Mouse (Mus musculus) MEL (cell line): ENCODE data around the gene Slc4a2. TPM values are rescaled to one million over a fixed set of nuclear protein-coding genes. Genes with fewer than 3 reads are reported as not detected.

Source experiments
- DNase-seq: peaks from one replicate; pipeline ENCODE4 v3.0.0; 2011; ENCODE audit warnings: low read depth, low spot score
- H3K27ac ChIP-seq: 2 replicates; pipeline ENCODE4 v1.5.1; 2012; ENCODE audit warnings: low read depth, mild to moderate bottlenecking, control low read depth, low read length, moderate library complexity; ENCODE audit not compliant: control insufficient read depth
- H3K27me3 ChIP-seq, 2 experiments: fragments of 150-350 bp in 1 of 2; sonication (generic) in 1 of 2; 2 replicates each; pipeline ENCODE4 v1.6.1; 2012; ENCODE audit warnings: low read length in 2 of 2, mild to moderate bottlenecking in 2 of 2, improper control_type of control experiment in 1 of 2, moderate library complexity in 1 of 2; ENCODE audit not compliant: insufficient read depth in 2 of 2, control insufficient read depth in 1 of 2
- H3K36me3 ChIP-seq, 2 experiments: 2 replicates each; pipeline ENCODE4 v1.6.1; 2012 to 2014; ENCODE audit warnings: low read length in 2 of 2, improper control_type of control experiment in 1 of 2, inconsistent platforms in 1 of 2, mild to moderate bottlenecking in 1 of 2; ENCODE audit not compliant: insufficient read depth in 2 of 2, control insufficient read depth in 1 of 2
- H3K4me1 ChIP-seq, 2 experiments: fragments of 150-350 bp in 1 of 2; sonication (generic) in 1 of 2; 2 replicates each; pipeline ENCODE4 v1.6.1; 2012; ENCODE audit warnings: low read length in 2 of 2, improper control_type of control experiment in 1 of 2, mild to moderate bottlenecking in 1 of 2; ENCODE audit not compliant: insufficient read depth in 2 of 2, control insufficient read depth in 1 of 2
- H3K4me3 ChIP-seq, 2 experiments: fragments of 150-350 bp in 1 of 2; sonication (generic) in 1 of 2; 2 replicates each; pipeline ENCODE4 v1.5.1; 2012; ENCODE audit warnings: low read depth in 2 of 2, low read length in 2 of 2, mild to moderate bottlenecking in 2 of 2, moderate library complexity in 2 of 2, control low read depth in 1 of 2, improper control_type of control experiment in 1 of 2; ENCODE audit not compliant: control insufficient read depth in 1 of 2, insufficient read depth in 1 of 2
- H3K79me2 ChIP-seq: 2 replicates; pipeline ENCODE4 v1.6.1; 2012; ENCODE audit warnings: mild to moderate bottlenecking, low read length, moderate library complexity; ENCODE audit not compliant: control insufficient read depth, poor library complexity, insufficient read depth
- H3K9ac ChIP-seq: 2 replicates; pipeline ENCODE4 v1.6.1; 2012; ENCODE audit warnings: low read depth, mild to moderate bottlenecking, control low read depth, low read length, moderate library complexity; ENCODE audit not compliant: control insufficient read depth, poor library complexity, severe bottlenecking
- H3K9me3 ChIP-seq: fragments of 150-350 bp; sonication (generic); replicated peaks from 2 replicates; pipeline ENCODE4 v1.6.1; 2012; ENCODE audit warnings: mild to moderate bottlenecking, low read length, improper control_type of control experiment, moderate library complexity; ENCODE audit not compliant: insufficient read depth
- BHLHE40 ChIP-seq: IDR thresholded peaks from 2 replicates; pipeline ENCODE4 v1.6.1; 2012; ENCODE audit warnings: low read depth, mild to moderate bottlenecking, inconsistent platforms, low read length, improper control_type of control experiment, borderline replicate concordance
- CHD2 ChIP-seq: IDR thresholded peaks from 2 replicates; pipeline ENCODE4 v1.6.1; 2011; ENCODE audit warnings: low read length, improper control_type of control experiment
- CTCF ChIP-seq, 3 experiments: IDR thresholded peaks in 2 of 3; conservative IDR thresholded peaks in 1 of 3; 2 replicates each; pipeline ENCODE4 v1.5.1; 2011 to 2012; ENCODE audit warnings: low read length in 3 of 3, low read depth in 2 of 3, mild to moderate bottlenecking in 2 of 3, improper control_type of control experiment in 1 of 3, inconsistent platforms in 1 of 3, mixed read lengths in 1 of 3, moderate library complexity in 1 of 3; ENCODE audit not compliant: control insufficient read depth in 1 of 3, insufficient read depth in 1 of 3, poor library complexity in 1 of 3, severe bottlenecking in 1 of 3
- E2F4 ChIP-seq: IDR thresholded peaks from 2 replicates; pipeline ENCODE4 v1.6.1; 2011; ENCODE audit warnings: low read depth, low read length, improper control_type of control experiment, borderline replicate concordance
- ELF1 ChIP-seq: IDR thresholded peaks from 2 replicates; pipeline ENCODE4 v1.6.1; 2014; ENCODE audit warnings: low read depth, mild to moderate bottlenecking, inconsistent platforms, low read length, improper control_type of control experiment, moderate library complexity
- EP300 ChIP-seq, 2 experiments: IDR thresholded peaks; 2 replicates each; pipeline ENCODE4 v1.6.1; 2011; ENCODE audit warnings: improper control_type of control experiment in 2 of 2, low read length in 2 of 2, low read depth in 1 of 2, mild to moderate bottlenecking in 1 of 2
- ETS1 ChIP-seq: IDR thresholded peaks from 2 replicates; pipeline ENCODE4 v1.6.1; 2012; ENCODE audit warnings: low read depth, mild to moderate bottlenecking, inconsistent platforms, low read length, improper control_type of control experiment, moderate library complexity
- GATA1 ChIP-seq: IDR thresholded peaks from 2 replicates; pipeline ENCODE4 v1.6.1; 2011; ENCODE audit warnings: low read depth, low read length, improper control_type of control experiment
- HCFC1 ChIP-seq: IDR thresholded peaks from 2 replicates; pipeline ENCODE4 v1.6.1; 2012; ENCODE audit warnings: low read depth, mild to moderate bottlenecking, inconsistent platforms, low read length, improper control_type of control experiment, moderate library complexity
- JUND ChIP-seq: IDR thresholded peaks from 2 replicates; pipeline ENCODE4 v1.6.1; 2011; ENCODE audit warnings: low read depth, mild to moderate bottlenecking, improper control_type of control experiment, low read length
- KAT2A ChIP-seq: conservative IDR thresholded peaks from 2 replicates; pipeline ENCODE4 v1.6.1; 2012; ENCODE audit warnings: low read depth, low read length, improper control_type of control experiment, inconsistent platforms
- MAX ChIP-seq: IDR thresholded peaks from 2 replicates; pipeline ENCODE4 v1.6.1; 2011; ENCODE audit warnings: low read length, improper control_type of control experiment
- MAZ ChIP-seq: IDR thresholded peaks from 2 replicates; pipeline ENCODE4 v1.6.1; 2012; ENCODE audit warnings: low read depth, mild to moderate bottlenecking, inconsistent platforms, low read length, improper control_type of control experiment
- MEF2A ChIP-seq: IDR thresholded peaks from 2 replicates; pipeline ENCODE4 v1.6.1; 2014; ENCODE audit warnings: low read depth, mild to moderate bottlenecking, inconsistent platforms, low read length, improper control_type of control experiment; ENCODE audit not compliant: poor library complexity, insufficient replicate concordance, severe bottlenecking; ENCODE audit errors: extremely low read depth
- MXI1 ChIP-seq: IDR thresholded peaks from 2 replicates; pipeline ENCODE4 v1.6.1; 2011; ENCODE audit warnings: mild to moderate bottlenecking, low read depth, low read length, improper control_type of control experiment
- MYC ChIP-seq: IDR thresholded peaks from 2 replicates; pipeline ENCODE4 v1.6.1; 2011; ENCODE audit warnings: low read depth, mild to moderate bottlenecking, low read length, improper control_type of control experiment, moderate library complexity
- NELFE ChIP-seq: IDR thresholded peaks from 2 replicates; pipeline ENCODE4 v1.6.1; 2011; ENCODE audit warnings: low read depth, low read length, improper control_type of control experiment
- NRF1 ChIP-seq: IDR thresholded peaks from 2 replicates; pipeline ENCODE4 v1.6.1; 2014; ENCODE audit warnings: low read depth, mild to moderate bottlenecking, inconsistent platforms, low read length, improper control_type of control experiment, moderate library complexity; ENCODE audit not compliant: poor library complexity, insufficient read depth, severe bottlenecking
- POLR2A ChIP-seq, 2 experiments: IDR thresholded peaks; 2 replicates each; pipeline ENCODE4 v1.6.1; 2011 to 2012; ENCODE audit warnings: low read length in 2 of 2, mild to moderate bottlenecking in 2 of 2, control low read depth in 1 of 2, improper control_type of control experiment in 1 of 2, low read depth in 1 of 2, moderate library complexity in 1 of 2; ENCODE audit not compliant: control insufficient read depth in 1 of 2, insufficient read depth in 1 of 2, poor library complexity in 1 of 2
- POLR2AphosphoS2 ChIP-seq: IDR thresholded peaks from 2 replicates; pipeline ENCODE4 v1.6.1; 2011; ENCODE audit warnings: low read length, improper control_type of control experiment
- POLR2AphosphoS5 ChIP-seq: IDR thresholded peaks from 2 replicates; pipeline ENCODE4 v1.6.1; 2012; ENCODE audit warnings: low read depth, borderline replicate concordance, mild to moderate bottlenecking, inconsistent platforms, low read length, moderate library complexity, mixed read lengths
- RAD21 ChIP-seq: IDR thresholded peaks from 2 replicates; pipeline ENCODE4 v1.6.1; 2011; ENCODE audit warnings: mild to moderate bottlenecking, low read depth, low read length, improper control_type of control experiment
- RCOR1 ChIP-seq: IDR thresholded peaks from 2 replicates; pipeline ENCODE4 v1.6.1; 2012; ENCODE audit warnings: low read depth, mild to moderate bottlenecking, inconsistent platforms, low read length, improper control_type of control experiment
- SIN3A ChIP-seq: IDR thresholded peaks from 2 replicates; pipeline ENCODE4 v1.6.1; 2012; ENCODE audit warnings: low read length, improper control_type of control experiment, inconsistent platforms
- SMC3 ChIP-seq: IDR thresholded peaks from 2 replicates; pipeline ENCODE4 v1.6.1; 2011; ENCODE audit warnings: low read depth, low read length, improper control_type of control experiment
- TAL1 ChIP-seq: IDR thresholded peaks from 2 replicates; pipeline ENCODE4 v1.6.1; 2012; ENCODE audit warnings: mild to moderate bottlenecking, inconsistent platforms, low read length, moderate library complexity, mixed read lengths
- TBP ChIP-seq: IDR thresholded peaks from 2 replicates; pipeline ENCODE4 v1.8.0; 2011; ENCODE audit warnings: low read depth, low read length, improper control_type of control experiment
- TCF12 ChIP-seq: IDR thresholded peaks from 2 replicates; pipeline ENCODE4 v1.6.1; 2014; ENCODE audit warnings: low read depth, mild to moderate bottlenecking, inconsistent platforms, low read length, improper control_type of control experiment, moderate library complexity
- UBTF ChIP-seq: IDR thresholded peaks from 2 replicates; pipeline ENCODE4 v1.6.1; 2012; ENCODE audit warnings: low read depth, mild to moderate bottlenecking, inconsistent platforms, low read length, improper control_type of control experiment, moderate library complexity, borderline replicate concordance; ENCODE audit not compliant: insufficient read depth
- USF1 ChIP-seq: IDR thresholded peaks from 2 replicates; pipeline ENCODE4 v1.6.1; 2014; ENCODE audit warnings: low read depth, mild to moderate bottlenecking, inconsistent platforms, low read length, improper control_type of control experiment, moderate library complexity
- ZC3H11A ChIP-seq: IDR thresholded peaks from 2 replicates; pipeline ENCODE4 v1.6.1; 2012; ENCODE audit warnings: low read depth, mild to moderate bottlenecking, inconsistent platforms, low read length, improper control_type of control experiment
- ZKSCAN1 ChIP-seq: IDR thresholded peaks from 2 replicates; pipeline ENCODE4 v1.6.1; 2012; ENCODE audit warnings: low read depth, mild to moderate bottlenecking, inconsistent platforms, low read length, improper control_type of control experiment, moderate library complexity
- ZMIZ1 ChIP-seq: IDR thresholded peaks from 2 replicates; pipeline ENCODE4 v1.6.1; 2012; ENCODE audit warnings: low read depth, mild to moderate bottlenecking, inconsistent platforms, low read length, improper control_type of control experiment, moderate library complexity
- ZNF384 ChIP-seq: IDR thresholded peaks from 2 replicates; pipeline ENCODE4 v1.6.1; 2012; ENCODE audit warnings: low read depth, mild to moderate bottlenecking, inconsistent platforms, low read length, improper control_type of control experiment
- polyA plus RNA-seq, 2 experiments: library from polyadenylated mRNA; stranded (reverse) in 1 of 2; unstranded in 1 of 2; fragments of >175 nt in 1 of 2; fragments of >200 nt in 1 of 2; gene quantifications; 2 replicates each; pipeline versions ENCODE4 v1.2.1 to v1.2.4; 2012; ENCODE audit warnings: low replicate concordance in 2 of 2, low read depth in 1 of 2; ENCODE audit not compliant: insufficient read length in 2 of 2, insufficient read depth in 1 of 2, missing spikeins in 1 of 2
- total RNA-seq: library from RNA; depleted of rRNA; stranded (reverse); fragments of 300-350 nt; gene quantifications from 2 replicates; pipeline ENCODE4 v1.2.3, GENCODE M21; 2012

The Slc4a2 gene
- total and polyA plus RNA-seq, 3 experiments: 20.9 to 56.3 TPM; not detected in 1

DNA sequence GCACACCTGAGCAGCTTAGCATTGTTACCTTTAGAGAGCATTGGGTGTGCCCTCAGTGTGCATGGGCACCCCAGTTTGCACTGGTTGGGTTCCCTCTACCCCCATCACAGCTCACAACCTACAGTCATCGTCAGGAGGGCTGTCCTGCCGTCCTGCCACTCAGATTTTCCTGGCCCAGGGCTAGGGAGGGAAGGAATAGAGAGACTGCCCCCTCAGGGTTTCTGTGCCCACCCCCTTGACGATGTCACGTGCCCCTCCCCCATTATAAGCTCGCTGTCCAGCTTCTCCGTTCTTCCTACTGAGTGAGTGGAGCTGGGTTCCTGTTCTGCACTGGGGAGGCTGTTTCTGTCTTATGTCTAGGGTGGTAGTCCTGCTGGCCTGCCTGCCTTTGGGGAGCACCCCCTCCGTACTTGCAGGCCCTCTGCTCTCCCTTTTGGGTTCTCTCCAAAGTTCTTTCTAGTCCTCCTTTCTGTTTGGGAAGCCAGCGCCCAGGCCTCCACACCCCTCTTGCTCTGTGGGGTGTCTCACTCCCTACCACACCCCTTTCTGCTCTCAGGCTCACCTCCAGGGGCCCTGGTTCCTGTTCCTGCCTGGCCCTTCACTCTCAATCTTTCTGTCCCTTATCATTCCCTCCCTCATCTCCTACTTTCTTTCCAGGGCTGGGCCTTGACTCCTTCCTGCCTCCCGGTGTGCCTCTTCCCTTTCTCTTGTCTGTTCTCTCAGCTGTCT is 3.1 kb downstream of the Slc4a2 start:
- H3K4me1 ChIP-seq: peaks cover 6 to 22% of the 10 kb centered on the region in 2 experiments
- peaks cover 14% of the 10 kb centered on the region for H3K79me2 ChIP-seq
- peak overlapping the region; percentile 15 for H3K9ac ChIP-seq
- H3K27me3 ChIP-seq: no peaks in the 10 kb centered on the region
- H3K4me3 ChIP-seq: peak overlapping the region; percentile 1 to 21; a peak in 1 of 4 replicates
- peak; percentile 72 for DNase-seq
- no peak overlapping the region for H3K27ac ChIP-seq
- TF ChIP-seq NELFE (no peak), E2F4 (no peak), POLR2AphosphoS2 (no peak), MYC (no peak), BHLHE40 (peak; percentile 48; the same call in 1 of the 2 replicates), USF1 (peak; percentile 84), ZNF384 (no peak), CHD2 (0 out of 2 replicates have a peak, but pooled peaks have one; percentile 13), MAX (no peak), TBP (no peak), TCF12 (no peak), POLR2A (IDR thresholded peaks at IDR 0.05; ENCODE audit: control insufficient read depth in 1 of 2, insufficient read depth in 1 of 2, low read depth in 1 of 2, low read length in 2 of 2, poor library complexity in 1 of 2) (no peak), TAL1 (no peak), MAZ (no peak; the same call in 1 of the 2 replicates), HCFC1 (0 out of 2 replicates have a peak, but pooled peaks have one; percentile 11), ZC3H11A (no peak), MEF2A (no peak), JUND (no peak), EP300 (IDR thresholded peaks at IDR 0.05; ENCODE audit: low read depth in 1 of 2, low read length in 2 of 2) (no peak), POLR2AphosphoS5 (no peak), NRF1 (no peak), SIN3A (no peak; the same call in none of the 2 replicates), ELF1 (no peak), ETS1 (no peak), GATA1 (no peak), CTCF (IDR thresholded peaks at IDR 0.05 in 2 of 3, conservative IDR thresholded peaks at IDR 0.05 in 1 of 3; ENCODE audit: control insufficient read depth in 1 of 3, insufficient read depth in 1 of 3, low read depth in 2 of 3, low read length in 3 of 3, poor library complexity in 1 of 3, severe bottlenecking in 1 of 3) (no peak; a peak in 1 of 6 replicates), ZKSCAN1 (no peak), MXI1 (peak; percentile 69), UBTF (no peak), KAT2A (no peak), RAD21 (no peak), ZMIZ1 (no peak), RCOR1 (peak; percentile 52), SMC3 (no peak)
- TF ChIP-seq, all 39 proteins: peak for 6
- Histone ChIP-seq H3K9me3 (no peaks in the 10 kb centered on the region), H3K36me3 (peaks cover 2 to 17% of the 10 kb centered on the region in 2 experiments)
